In the genomic region with DNA sequence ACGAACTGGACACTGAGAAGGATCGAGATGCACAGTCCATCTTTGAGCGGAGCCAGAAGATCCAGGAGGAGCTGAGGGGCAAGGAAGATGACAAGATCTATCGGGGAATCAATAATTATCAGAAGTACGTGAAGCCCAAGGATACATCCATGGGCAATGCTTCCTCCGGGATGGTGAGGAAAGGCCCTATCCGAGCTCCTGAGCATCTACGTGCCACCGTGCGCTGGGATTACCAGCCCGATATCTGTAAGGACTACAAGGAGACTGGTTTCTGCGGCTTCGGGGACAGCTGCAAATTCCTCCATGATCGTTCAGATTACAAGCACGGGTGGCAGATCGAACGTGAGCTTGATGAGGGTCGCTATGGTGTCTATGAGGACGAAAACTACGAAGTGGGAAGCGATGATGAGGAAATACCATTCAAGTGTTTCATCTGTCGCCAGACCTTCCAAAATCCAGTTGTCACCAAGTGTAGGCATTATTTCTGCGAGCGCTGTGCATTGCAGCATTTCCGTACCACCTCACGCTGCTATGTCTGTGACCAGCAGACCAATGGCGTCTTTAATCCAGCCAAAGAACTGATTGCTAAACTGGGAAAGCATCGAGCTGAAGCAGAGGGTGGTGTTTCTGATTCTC, we compare ENCODE assay signal across 8 mouse cellular contexts. TPM values are rescaled to one million over a fixed set of nuclear protein-coding genes. Genes with fewer than 3 reads are reported as not detected.
DNase-seq lines count a peak whose midpoint lies in the region; ATAC-seq and TF ChIP-seq lines count a peak whose summit lies in the region.

No protein-coding gene starts in this region.

- peak overlapping the region; percentile 76 for H3K4me3 ChIP-seq in cortical plate, adult 2 months (ENCODE audit: insufficient read depth, low read length)
- peak overlapping the region; percentile 53 for H3K4me3 ChIP-seq in hindbrain, embryonic 12.5 days
- H3K4me3 ChIP-seq in liver, embryonic 14.5 days (ENCODE audit: insufficient read depth in 1 of 2, low read depth in 2 of 2, low read length in 2 of 2), result peak overlapping the region; percentile 72 to 87

- H3K4me1 ChIP-seq in cortical plate, adult 2 months (ENCODE audit: control insufficient read depth, insufficient read depth, low read length), result no peaks in the 10 kb centered on the region; the same call in 1 of the 2 replicates
- peaks cover 5% of the 10 kb centered on the region; the same call in 1 of the 2 replicates for H3K4me1 ChIP-seq in hindbrain, embryonic 12.5 days
- H3K4me1 ChIP-seq in liver, embryonic 14.5 days (replicated peaks; ENCODE audit: control insufficient read depth in 2 of 2, insufficient read depth in 2 of 2, low read length in 1 of 2), result peaks cover 0 to 5% of the 10 kb centered on the region in 2 experiments; a peak in 1 of 4 replicates

- no peak for TF ChIP-seq CTCF in cortical plate, adult 2 months (IDR thresholded peaks at IDR 0.05; ENCODE audit: extremely low read depth, insufficient read depth, low read length)
- no peak for TF ChIP-seq CTCF in liver, embryonic 14.5 days (IDR thresholded peaks at IDR 0.05; ENCODE audit: low read depth)

- peak; percentile 16 to 27 for DNase-seq in layer of hippocampus, postnatal 10 days (ENCODE audit: low spot score in 2 of 2)
- no peak for DNase-seq in layer of hippocampus, adult 9-11 months
- DNase-seq in MEL-GATA-1-ER (ENCODE audit: extremely low read depth, low read depth), result peak; percentile 12
- no peak for DNase-seq in liver, embryonic 14.5 days (ENCODE audit: low read depth in 3 of 3, low spot score in 3 of 3)
- peak; percentile 15 to 32 for DNase-seq in right cerebral cortex, adult 2 months (ENCODE audit: low spot score in 2 of 2)
- DNase-seq in gastrocnemius, postnatal 14 days, result no peak

- H3K9me3 ChIP-seq in hindbrain, embryonic 12.5 days (replicated peaks), result no peaks in the 10 kb centered on the region
- H3K9me3 ChIP-seq in liver, embryonic 14.5 days (ENCODE audit: control insufficient read depth, low read length), result no peaks in the 10 kb centered on the region

- H3K27ac ChIP-seq in cortical plate, adult 2 months (ENCODE audit: insufficient read depth, low read length), result peak overlapping the region; percentile 54
- H3K27ac ChIP-seq in hindbrain, embryonic 12.5 days, result peak overlapping the region; percentile 75
- no peak overlapping the region for H3K27ac ChIP-seq in liver, embryonic 14.5 days

- TF ChIP-seq EP300 in liver, embryonic 14.5 days (IDR thresholded peaks at IDR 0.05; ENCODE audit: low read depth), result no peak

- H3K4me2 ChIP-seq in hindbrain, embryonic 12.5 days (replicated peaks), result peak overlapping the region; percentile 51
- H3K4me2 ChIP-seq in liver, embryonic 14.5 days (ENCODE audit: low read depth), result peak overlapping the region; percentile 75

- no peaks in the 10 kb centered on the region for H3K27me3 ChIP-seq in hindbrain, embryonic 12.5 days
- no peaks in the 10 kb centered on the region for H3K27me3 ChIP-seq in liver, embryonic 14.5 days (ENCODE audit: control insufficient read depth, insufficient read depth, low read length)

- WGBS in hindbrain, embryonic 12.5 days, result 33% methylated on average over 28 of the region's 28 CpGs
- 21% methylated on average over 28 of the region's 28 CpGs for WGBS in liver, embryonic 14.5 days (ENCODE audit: insufficient replicate concordance)

- no peak for TF ChIP-seq POLR2A in cortical plate, adult 2 months (IDR thresholded peaks at IDR 0.05; ENCODE audit: extremely low read depth, insufficient read depth, low read length)

- peak overlapping the region; percentile 62 for H3K9ac ChIP-seq in hindbrain, embryonic 12.5 days
- H3K9ac ChIP-seq in liver, embryonic 14.5 days (replicated peaks), result peak overlapping the region; percentile 68

- peaks cover 3% of the 10 kb centered on the region; the same call in 1 of the 2 replicates for H3K36me3 ChIP-seq in hindbrain, embryonic 12.5 days
- no peaks in the 10 kb centered on the region for H3K36me3 ChIP-seq in liver, embryonic 14.5 days (replicated peaks; ENCODE audit: control insufficient read depth, insufficient read depth, low read depth)

- intact Hi-C loops in gastrocnemius, postnatal 14 days (cut with DNase I; ENCODE audit: low total_unique reads), result no loop called here

- peak; percentile 46 for ATAC-seq in hindbrain, embryonic 12.5 days (ENCODE audit: low FRiP score)
- ATAC-seq in liver, embryonic 14.5 days (ENCODE audit: insufficient read depth), result no peak

RNA-seq across cellular contexts. Expression of gene Rnf113a1, which starts 0.8 kb away (rescaled TPM):
- total RNA-seq in layer of hippocampus, postnatal 10 days (2021), result 1 to 10 TPM; 6.9 to 8.4 TPM
- 7.8 and 8.1 TPM in 2 replicates for polyA plus RNA-seq in cortical plate, adult 2 months (2012; rRNA removed)
- 16.0 and 19.3 TPM in 2 replicates for polyA plus RNA-seq in hindbrain, embryonic 12.5 days (2016; fragmentation: Nextera tagmentation; extraction: Ambion mirVana)
- 1.1 and 1.7 TPM in 2 replicates for polyA plus RNA-seq in liver, embryonic 14.5 days (2012; rRNA removed)
- polyA plus RNA-seq in liver, embryonic 14.5 days (2014; fragmentation: Nextera tagmentation; extraction: Ambion mirVana), result 2.3 and 3.2 TPM in 2 replicates
- 1 to 10 TPM; 1.8 to 2.4 TPM for total RNA-seq in gastrocnemius, postnatal 14 days (2021)

RNA-seq across cellular contexts. Expression of gene Ndufa1, which starts 0.9 kb away (rescaled TPM):
- total RNA-seq in layer of hippocampus, postnatal 10 days (2021), result 100 to 1,000 TPM; 233 to 247 TPM
- polyA plus RNA-seq in cortical plate, adult 2 months (2012; rRNA removed), result 473 and 556 TPM in 2 replicates
- polyA plus RNA-seq in hindbrain, embryonic 12.5 days (2016; fragmentation: Nextera tagmentation; extraction: Ambion mirVana), result 409 and 458 TPM in 2 replicates
- 111 and 169 TPM in 2 replicates for polyA plus RNA-seq in liver, embryonic 14.5 days (2012; rRNA removed)
- polyA plus RNA-seq in liver, embryonic 14.5 days (2014; fragmentation: Nextera tagmentation; extraction: Ambion mirVana), result 253 and 273 TPM in 2 replicates
- 100 to 1,000 TPM; 346 to 390 TPM for total RNA-seq in gastrocnemius, postnatal 14 days (2021)

RNA-seq across cellular contexts. Expression of gene Gm9, which starts 19.0 kb away (rescaled TPM):
- total RNA-seq in layer of hippocampus, postnatal 10 days (2021), result not detected
- not detected in 2 replicates for polyA plus RNA-seq in cortical plate, adult 2 months (2012; rRNA removed)
- polyA plus RNA-seq in hindbrain, embryonic 12.5 days (2016; fragmentation: Nextera tagmentation; extraction: Ambion mirVana), result not detected in 2 replicates
- polyA plus RNA-seq in liver, embryonic 14.5 days (2012; rRNA removed), result not detected in 2 replicates
- not detected in 2 replicates for polyA plus RNA-seq in liver, embryonic 14.5 days (2014; fragmentation: Nextera tagmentation; extraction: Ambion mirVana)
- not detected for total RNA-seq in gastrocnemius, postnatal 14 days (2021)

RNA-seq across cellular contexts. Expression of gene Akap14, which starts 23.2 kb away (rescaled TPM):
- under 1 TPM in 1 of 2 experiments, not detected in 1; 0.25 TPM for total RNA-seq in layer of hippocampus, postnatal 10 days (2021)
- polyA plus RNA-seq in cortical plate, adult 2 months (2012; rRNA removed), result 0.08 TPM in 1 of 2 replicates, not detected in the other
- polyA plus RNA-seq in hindbrain, embryonic 12.5 days (2016; fragmentation: Nextera tagmentation; extraction: Ambion mirVana), result 0.50 and 0.57 TPM in 2 replicates
- polyA plus RNA-seq in liver, embryonic 14.5 days (2012; rRNA removed), result not detected in 2 replicates
- 0.13 TPM in 1 of 2 replicates, not detected in the other for polyA plus RNA-seq in liver, embryonic 14.5 days (2014; fragmentation: Nextera tagmentation; extraction: Ambion mirVana)
- total RNA-seq in gastrocnemius, postnatal 14 days (2021), result not detected

RNA-seq across cellular contexts. Expression of gene Rhox1, which starts 30.2 kb away (rescaled TPM):
- not detected for total RNA-seq in layer of hippocampus, postnatal 10 days (2021)
- not detected in 2 replicates for polyA plus RNA-seq in cortical plate, adult 2 months (2012; rRNA removed)
- polyA plus RNA-seq in hindbrain, embryonic 12.5 days (2016; fragmentation: Nextera tagmentation; extraction: Ambion mirVana), result not detected in 2 replicates
- not detected in 2 replicates for polyA plus RNA-seq in liver, embryonic 14.5 days (2012; rRNA removed)
- not detected in 2 replicates for polyA plus RNA-seq in liver, embryonic 14.5 days (2014; fragmentation: Nextera tagmentation; extraction: Ambion mirVana)
- not detected for total RNA-seq in gastrocnemius, postnatal 14 days (2021)

Comparison
In these comparisons a context has a peak if more than half of its experiments do, and no peak if none do; other contexts are left out.
1. DNase-seq: peak in layer of hippocampus, postnatal 10 days (2 of 2), MEL-GATA-1-ER (single experiment) and right cerebral cortex, adult 2 months (2 of 2); none in layer of hippocampus, adult 9-11 months (single experiment), liver, embryonic 14.5 days (0 of 3) and gastrocnemius, postnatal 14 days (single experiment).
2. Peak in every context shown above with its lines, with median percentiles within 50 percentile points of each other: H3K4me3 ChIP-seq.